Mouse (Mus musculus) T-helper 1 cell (primary cell): ENCODE measurements around the gene Il1f10.

Experiments used
- in situ Hi-C: fragments of 300-600 bp; cut with MboI, MseI; formaldehyde crosslinking; loops from one replicate; pipeline ENCODE4 v1.15.1; 2025; ENCODE audit warnings: high pct_unique_total_duplicates

The Il1f10 gene

GRCm38 (mm10) chr2:24290896-24291295 lies at the start of gene Il1f10:
Gene Il1f10, plus strand, starts transcription at chr2:24291196.
- in situ Hi-C loops = loop anchor here (5.0 kb wide), 1 partner anchor 271 kb away; no protein-coding TSS in a partner anchor

GRCm38 (mm10) chr2:24267503-24267902 lies 23.5 kb upstream of the Il1f10 start:
- in situ Hi-C loops = no loop called here

- in situ Hi-C loops = no loop called here
Observed at GRCm38 (mm10) chr2:24273619-24274018, 17.4 kb upstream of the Il1f10 start.

- in situ Hi-C loops = no loop called here
Observed at GRCm38 (mm10) chr2:24275146-24275545, 15.8 kb upstream of the Il1f10 start.

- in situ Hi-C loops = no loop called here
Observed at GRCm38 (mm10) chr2:24276654-24277053, 14.3 kb upstream of the Il1f10 start, which contains the start of gene Il1f5. Gene Il1f5, plus strand, starts transcription at chr2:24276954.

- in situ Hi-C loops = loop anchor here (5.0 kb wide), 2 partner anchors 113 to 268 kb away; no protein-coding TSS in a partner anchor
Observed at GRCm38 (mm10) chr2:24294616-24295015, 3.6 kb downstream of the Il1f10 start.

GRCm38 (mm10) chr2:24296837-24297236 lies 5.8 kb downstream of the Il1f10 start:
- in situ Hi-C loops = loop anchor here (5.0 kb wide), 1 partner anchor 110 kb away; no protein-coding TSS in a partner anchor

- in situ Hi-C loops = no loop called here
Observed at GRCm38 (mm10) chr2:24311302-24312001, 20.5 kb downstream of the Il1f10 start.

- in situ Hi-C loops = no loop called here
Observed at GRCm38 (mm10) chr2:24316919-24317318, 25.9 kb downstream of the Il1f10 start.

- in situ Hi-C loops = no loop called here
Observed at GRCm38 (mm10) chr2:24317919-24318598, 27.1 kb downstream of the Il1f10 start.

- in situ Hi-C loops = no loop called here
Observed at GRCm38 (mm10) chr2:24335333-24335732, 44.3 kb downstream of the Il1f10 start.

- in situ Hi-C loops = no loop called here
Observed at GRCm38 (mm10) chr2:24336545-24336944, 45.5 kb downstream of the Il1f10 start, which contains the start of gene Il1rn. Gene Il1rn, plus strand, starts transcription at chr2:24336853.

GRCm38 (mm10) chr2:24341395-24341885 lies 50.4 kb downstream of the Il1f10 start:
- in situ Hi-C loops = no loop called here
